Mouse (Mus musculus): ENCODE measurements at regions not wholly inside any gene's neighbourhood (a gene's known extent, or its start where the extent isn't known, plus 50 kb on each side); places are given as distances from the start of the nearest gene placed in this dataset.

DNA sequence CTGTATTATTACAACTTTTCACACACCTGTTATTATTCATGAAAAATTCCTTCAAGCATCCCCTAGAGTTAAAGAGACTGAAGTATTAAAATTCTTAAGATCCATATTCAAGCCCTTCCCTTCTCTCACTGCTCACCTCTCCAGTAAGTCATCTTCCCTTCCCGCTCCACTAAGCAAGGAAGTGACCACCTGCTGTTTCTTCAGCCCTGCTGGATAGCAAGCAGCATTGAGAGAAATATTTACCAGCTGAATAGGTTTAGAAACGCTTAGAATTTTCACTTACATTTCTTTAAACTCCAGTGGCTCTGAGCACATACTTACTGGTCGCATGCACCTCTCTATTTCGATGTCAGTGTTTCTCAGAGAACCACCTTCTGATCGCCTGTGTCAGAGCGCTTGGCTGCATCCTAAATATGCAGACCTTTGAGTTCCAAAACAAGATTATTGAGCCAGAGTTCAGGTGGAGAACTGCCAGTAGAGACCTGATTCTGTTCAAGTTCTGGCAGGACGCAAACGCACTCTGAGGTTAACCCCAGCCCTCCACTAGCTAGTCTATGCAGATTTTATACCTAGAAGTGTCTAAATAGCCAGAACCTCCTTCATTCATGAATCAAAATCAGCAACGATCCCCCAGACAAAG, 314.9 kb downstream of the Mllt3 start:
- in situ Hi-C loops (cut with MboI, MseI): no loop called here

GRCm38 (mm10) chr4:87715212-87715933, 317.8 kb downstream of the Mllt3 start:
- in situ Hi-C loops (cut with MboI, MseI): no loop called here

- in situ Hi-C loops (cut with MboI, MseI): no loop called here
Measured at GRCm38 (mm10) chr4:87712691-87713090, 320.5 kb downstream of the Mllt3 start.

GRCm38 (mm10) chr4:87712286-87712685, 320.9 kb downstream of the Mllt3 start:
- in situ Hi-C loops (cut with MboI, MseI): no loop called here

- in situ Hi-C loops (cut with MboI, MseI): no loop called here
Measured at GRCm38 (mm10) chr4:87711185-87711827, 321.9 kb downstream of the Mllt3 start.

DNA sequence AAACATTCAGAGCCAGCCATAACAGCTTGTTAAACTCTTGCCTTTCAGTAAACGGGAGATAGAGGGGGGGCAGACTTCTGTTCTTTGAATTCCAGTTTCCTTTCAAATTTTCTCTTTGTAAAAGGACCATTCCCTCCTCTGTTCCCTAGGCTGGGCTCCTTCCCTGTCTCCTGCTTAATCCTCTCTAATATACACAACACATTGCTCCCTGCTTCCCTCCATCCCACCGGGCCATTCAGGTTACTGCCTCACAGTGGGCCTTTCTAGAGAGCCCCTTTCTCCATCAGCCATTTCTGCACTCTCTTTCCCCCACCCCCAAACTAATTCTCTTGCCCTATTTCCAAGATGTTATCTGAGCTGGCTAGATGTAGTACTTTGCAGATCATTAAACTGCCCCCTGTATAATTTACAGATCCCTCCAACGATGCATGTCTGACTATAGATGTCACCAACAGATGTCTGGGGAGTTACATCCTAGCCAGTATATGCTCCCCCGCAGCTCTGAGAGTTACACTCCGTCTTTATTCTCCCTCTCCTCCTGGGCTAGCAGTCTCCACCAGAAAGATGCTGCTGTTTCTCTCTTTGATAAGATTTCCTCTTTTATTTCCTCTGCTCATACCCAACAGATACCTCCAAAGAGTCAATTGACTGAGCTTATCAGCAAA, 324.1 kb downstream of the Mllt3 start:
- in situ Hi-C loops (cut with MboI, MseI): no loop called here

DNA sequence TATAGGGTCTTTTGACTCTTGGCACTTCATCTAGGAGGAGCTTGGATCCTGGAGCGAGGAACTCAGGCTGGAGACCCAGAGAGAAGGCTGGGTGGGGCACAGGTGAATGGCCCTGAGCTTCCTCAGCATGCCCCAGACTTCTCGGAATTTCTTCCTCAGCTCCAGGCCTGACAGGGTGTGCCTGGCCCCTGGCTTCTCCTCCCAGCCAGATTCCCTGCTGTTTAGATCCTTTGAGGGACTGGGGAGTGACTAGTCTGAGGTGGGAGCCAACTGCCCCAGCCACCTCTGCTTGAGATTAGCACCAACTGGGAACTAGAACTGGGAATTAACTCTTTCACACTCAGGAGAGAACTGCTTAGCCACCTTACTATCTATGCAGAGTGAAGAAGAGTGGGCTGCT, 325.8 kb downstream of the Mllt3 start:
- in situ Hi-C loops (cut with MboI, MseI): no loop called here

- in situ Hi-C loops (cut with MboI, MseI): loop anchor here in 1 of 2 experiments (5.0 kb wide), 1 partner anchor 51 kb away; no protein-coding TSS in a partner anchor
Measured at GRCm38 (mm10) chr4:87702834-87703233, 330.3 kb downstream of the Mllt3 start.

- in situ Hi-C loops (cut with MboI, MseI): loop anchor here in 1 of 2 experiments (5.0 kb wide), 1 partner anchor 50 kb away; no protein-coding TSS in a partner anchor
Measured at GRCm38 (mm10) chr4:87702290-87702689, 330.9 kb downstream of the Mllt3 start.

- in situ Hi-C loops (cut with MboI, MseI): loop anchor here in 1 of 2 experiments (5.0 kb wide), 1 partner anchor 49 kb away; no protein-coding TSS in a partner anchor
Measured at GRCm38 (mm10) chr4:87701024-87701423, 332.1 kb downstream of the Mllt3 start.

DNA sequence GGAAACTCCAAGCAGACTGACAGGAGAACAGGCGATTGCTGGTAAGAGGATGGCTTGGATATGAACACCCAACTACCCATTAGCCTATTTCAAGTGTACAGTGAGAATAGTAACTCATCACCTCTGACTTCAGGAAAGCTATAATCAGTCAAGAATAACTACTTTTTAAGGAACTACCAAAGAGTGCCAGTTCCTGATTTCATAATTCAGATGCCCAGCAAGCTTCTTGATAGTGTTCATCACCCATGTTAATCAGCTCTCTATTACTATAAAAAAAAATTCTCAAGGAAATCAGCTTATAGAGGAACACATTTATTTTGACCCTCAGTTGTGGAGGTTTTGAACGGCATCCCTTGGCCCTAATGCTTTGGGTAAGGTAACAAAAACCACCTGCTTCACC, 332.7 kb downstream of the Mllt3 start:
- in situ Hi-C loops (cut with MboI, MseI): loop anchor here in 1 of 2 experiments (5.0 kb wide), 1 partner anchor 48 kb away; no protein-coding TSS in a partner anchor

DNA sequence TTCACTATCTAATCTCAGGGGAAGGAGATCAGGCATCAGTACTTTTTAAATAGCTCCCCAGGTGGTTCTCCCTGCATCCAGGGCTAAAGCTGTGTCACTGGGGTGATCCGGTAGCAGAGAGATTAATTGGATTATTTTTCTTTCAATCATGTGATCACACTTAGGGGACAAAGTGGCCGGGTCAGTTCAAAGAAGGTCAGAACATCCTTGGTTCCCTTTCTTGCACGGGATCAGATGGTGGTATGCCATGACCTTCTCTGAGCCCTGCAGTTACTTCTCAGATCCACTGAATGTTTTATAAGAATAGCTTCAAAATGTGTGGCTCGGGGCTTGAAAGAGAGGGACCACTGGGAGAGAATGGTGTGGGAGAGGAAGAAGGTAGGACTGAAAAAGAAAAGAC, 333.6 kb downstream of the Mllt3 start:
- in situ Hi-C loops (cut with MboI, MseI): loop anchor here in 1 of 2 experiments (5.0 kb wide), 1 partner anchor 57 kb away; no protein-coding TSS in a partner anchor

DNA sequence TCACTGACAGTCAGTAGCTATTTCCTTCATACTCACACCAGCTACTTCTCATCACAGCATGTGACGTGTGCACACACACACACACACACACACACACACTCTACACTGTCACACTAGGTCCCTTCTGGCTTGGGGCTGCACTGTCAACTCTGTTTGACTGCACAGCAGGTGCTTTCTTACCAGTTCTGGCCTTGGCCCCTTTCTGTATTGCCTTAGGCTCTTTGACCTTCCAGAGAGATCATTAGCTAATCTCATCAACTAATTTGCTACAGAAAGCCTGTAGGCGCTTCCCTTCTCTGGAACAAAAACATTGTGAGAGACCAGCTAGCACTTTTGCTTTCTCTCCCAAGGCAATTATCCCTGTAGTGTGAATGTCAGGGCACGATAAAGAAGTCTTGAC, 334.4 kb downstream of the Mllt3 start:
- in situ Hi-C loops (cut with MboI, MseI): loop anchor here in 1 of 2 experiments (5.0 kb wide), 1 partner anchor 56 kb away; no protein-coding TSS in a partner anchor

GRCm38 (mm10) chr4:87696921-87697320, 336.2 kb downstream of the Mllt3 start:
- in situ Hi-C loops (cut with MboI, MseI): loop anchor here in 1 of 2 experiments (5.0 kb wide), 1 partner anchor 55 kb away; no protein-coding TSS in a partner anchor

DNA sequence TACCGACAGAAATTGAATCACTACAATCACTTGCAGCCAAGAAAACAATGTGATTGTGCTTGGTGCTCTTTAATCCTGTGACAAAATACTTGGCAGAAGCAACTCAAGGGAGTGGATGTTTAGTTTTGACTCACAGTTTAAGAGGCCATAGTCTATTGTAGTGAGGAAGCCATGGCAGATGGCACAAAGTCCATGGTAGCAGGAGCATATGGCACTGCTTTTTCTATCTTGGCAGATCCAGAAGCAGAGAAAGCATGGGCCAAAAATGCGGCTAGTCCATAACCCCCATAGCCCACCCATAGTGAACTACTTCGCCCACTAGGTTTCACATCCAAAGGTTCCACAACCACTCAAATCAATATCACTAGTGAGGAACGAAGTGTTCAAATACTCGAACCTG, 337.4 kb downstream of the Mllt3 start:
- in situ Hi-C loops (cut with MboI, MseI): loop anchor here in 1 of 2 experiments (5.0 kb wide), 1 partner anchor 54 kb away; no protein-coding TSS in a partner anchor

GRCm38 (mm10) chr4:87692741-87693140, 340.4 kb downstream of the Mllt3 start:
- in situ Hi-C loops (cut with MboI, MseI): no loop called here

DNA sequence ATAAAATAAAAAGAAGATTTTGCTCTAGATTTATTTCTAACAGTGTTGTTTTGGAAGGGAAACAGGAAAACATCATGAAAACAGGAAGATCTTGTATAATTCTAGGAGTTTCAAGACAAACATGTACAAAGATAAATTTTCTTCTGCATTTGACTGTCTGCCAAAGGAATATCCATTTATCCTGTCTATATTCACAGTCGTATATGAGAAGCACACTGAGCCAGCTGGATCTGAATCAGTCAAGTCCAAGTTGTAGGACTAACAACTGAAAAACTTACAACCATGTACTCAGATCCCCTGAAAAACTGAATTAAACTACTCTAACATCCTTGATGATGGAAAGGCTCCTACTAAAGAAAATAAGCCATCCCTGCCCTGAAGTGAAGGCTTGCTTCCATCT, 348.2 kb downstream of the Mllt3 start:
- in situ Hi-C loops (cut with MboI, MseI): no loop called here

- in situ Hi-C loops (cut with MboI, MseI): no loop called here
Measured at GRCm38 (mm10) chr4:87682783-87683182, 350.4 kb downstream of the Mllt3 start.

- in situ Hi-C loops (cut with MboI, MseI): no loop called here
Measured at GRCm38 (mm10) chr4:87671101-87671500, 362.1 kb downstream of the Mllt3 start.

- in situ Hi-C loops (cut with MboI, MseI): no loop called here
Measured at GRCm38 (mm10) chr4:87670167-87670566, 363.0 kb downstream of the Mllt3 start.

- in situ Hi-C loops (cut with MboI, MseI): no loop called here
Measured at GRCm38 (mm10) chr4:87669480-87669879, 363.7 kb downstream of the Mllt3 start.

All from T-helper 17 cell (primary cell).